Mouse (Mus musculus) lung, postnatal 0 days (tissue): Measurements from ENCODE around the gene Sorl1.

ENCODE experiments used
- CTCF ChIP-seq: IDR thresholded peaks from 2 replicates; pipeline ENCODE4 v1.5.1; 2016; ENCODE audit warnings: antibody characterized with exemption, mild to moderate bottlenecking
- EP300 ChIP-seq: IDR thresholded peaks from 2 replicates; pipeline ENCODE4 v1.6.1; 2016; ENCODE audit warnings: antibody characterized with exemption, mild to moderate bottlenecking, control low read depth

DNA sequence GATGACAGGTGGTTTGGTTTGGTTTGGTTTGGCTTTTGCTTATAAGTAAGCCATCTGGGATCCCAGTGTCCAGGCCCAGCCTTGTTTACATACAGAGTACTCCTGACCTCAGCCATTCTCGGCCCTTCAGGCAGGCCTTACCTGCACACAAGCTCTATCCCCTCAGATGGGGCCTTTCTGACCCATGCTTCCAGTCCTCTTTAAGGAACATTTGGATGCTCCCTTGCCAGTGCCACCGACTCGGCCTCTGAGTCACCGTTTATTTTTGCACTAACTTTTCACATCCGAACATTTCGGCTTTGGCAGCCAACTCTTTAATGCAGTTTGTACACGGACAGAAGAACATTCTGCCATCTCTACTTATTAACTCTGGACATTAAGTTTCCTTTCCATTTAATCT, 20.6 kb downstream of the Sorl1 start:
- TF ChIP-seq CTCF, result no peak
- no peak for TF ChIP-seq EP300
